Mouse (Mus musculus) MN1 (cell line): ENCODE data around the gene Rgs7.

Source experiments
- DNase-seq: peaks from one replicate; pipeline ENCODE4 v3.0.0-alpha.2; 2016; ENCODE audit warnings: low spot score

The Rgs7 gene

GRCm38 (mm10) chr1:175491861-175492682 lies at the start of gene Rgs7:
Gene Rgs7 (minus strand): TSS chr1:175492500.
- peak; percentile 90 for DNase-seq

GRCm38 (mm10) chr1:175540700-175541099 lies 48.4 kb upstream of the Rgs7 start:
- no peak for DNase-seq

- DNase-seq, result no peak
Measured at GRCm38 (mm10) chr1:175537321-175537720, 45.0 kb upstream of the Rgs7 start.

- DNase-seq, result no peak
Measured at GRCm38 (mm10) chr1:175529858-175530257, 37.6 kb upstream of the Rgs7 start.

- DNase-seq, result no peak
Measured at GRCm38 (mm10) chr1:175524626-175525294, 32.5 kb upstream of the Rgs7 start.

- no peak for DNase-seq
Measured at GRCm38 (mm10) chr1:175523572-175523971, 31.3 kb upstream of the Rgs7 start.

- DNase-seq, result no peak
Measured at GRCm38 (mm10) chr1:175514543-175514942, 22.2 kb upstream of the Rgs7 start.

- DNase-seq, result no peak
Measured at GRCm38 (mm10) chr1:175512173-175512572, 19.9 kb upstream of the Rgs7 start.

GRCm38 (mm10) chr1:175509989-175510388 lies 17.7 kb upstream of the Rgs7 start:
- DNase-seq, result no peak

- peak; percentile 71 for DNase-seq
Measured at GRCm38 (mm10) chr1:175492683-175493043, 363 bp upstream of the Rgs7 start.

- no peak for DNase-seq
Measured at GRCm38 (mm10) chr1:175491511-175491860, 814 bp downstream of the Rgs7 start.

GRCm38 (mm10) chr1:175485109-175485508 lies 7.2 kb downstream of the Rgs7 start:
- no peak for DNase-seq

- DNase-seq, result no peak
Measured at GRCm38 (mm10) chr1:175473060-175473459, 19.2 kb downstream of the Rgs7 start.

- no peak for DNase-seq
Measured at GRCm38 (mm10) chr1:175469087-175469788, 23.1 kb downstream of the Rgs7 start.

- DNase-seq, result no peak
Measured at GRCm38 (mm10) chr1:175464566-175464965, 27.7 kb downstream of the Rgs7 start.

- no peak for DNase-seq
Measured at GRCm38 (mm10) chr1:175462351-175462750, 29.9 kb downstream of the Rgs7 start.

- no peak for DNase-seq
Measured at GRCm38 (mm10) chr1:175454041-175454636, 38.2 kb downstream of the Rgs7 start.

- no peak for DNase-seq
Measured at GRCm38 (mm10) chr1:175448017-175448416, 44.3 kb downstream of the Rgs7 start.

- DNase-seq, result no peak
Measured at GRCm38 (mm10) chr1:175442939-175443338, 49.4 kb downstream of the Rgs7 start.

- no peak for DNase-seq
Measured at GRCm38 (mm10) chr1:175442025-175442424, 50.3 kb downstream of the Rgs7 start.

- DNase-seq, result no peak
Measured at GRCm38 (mm10) chr1:175433622-175434204, 58.6 kb downstream of the Rgs7 start.

GRCm38 (mm10) chr1:175433128-175433527 lies 59.2 kb downstream of the Rgs7 start:
- no peak for DNase-seq
